Mouse (Mus musculus): ENCODE data around the gene Ggact.

- no peak for TF ChIP-seq CTCF (IDR thresholded peaks at IDR 0.05; ENCODE audit: insufficient read depth, low read length)
- no peak for TF ChIP-seq POLR2A (IDR thresholded peaks at IDR 0.05; ENCODE audit: borderline replicate concordance, extremely low read depth, low read depth, low read length)
Observed at GRCm38 (mm10) chr14:122902136-122902535, 11.4 kb downstream of the Ggact start.

Measured in lung, adult 2 months (tissue).